Mouse (Mus musculus) ES-Bruce4 (cell line): ENCODE measurements around the gene Nsmf.

Experiments
- CTCF ChIP-seq: IDR thresholded peaks from one replicate; pipeline ENCODE4 v1.8.1; 2011; ENCODE audit warnings: low read depth, low read length
- EP300 ChIP-seq: IDR thresholded peaks from 2 replicates; pipeline ENCODE4 v1.6.1; 2011; ENCODE audit warnings: low read depth, low read length; ENCODE audit not compliant: insufficient read depth
- POLR2A ChIP-seq: IDR thresholded peaks from one replicate; pipeline ENCODE4 v1.8.1; 2011; ENCODE audit warnings: low read length; ENCODE audit not compliant: insufficient read depth

GRCm38 (mm10) chr2:25058926-25059325 lies 4.8 kb downstream of the Nsmf start:
- TF ChIP-seq POLR2A (no peak), CTCF (no peak), EP300 (no peak)
